Mouse (Mus musculus) adrenal gland, postnatal 0 days (tissue): Measurements from ENCODE around the gene Abhd6. TPM values are rescaled to one million over a fixed set of nuclear protein-coding genes. Genes with fewer than 3 reads are reported as not detected.

ENCODE experiments used
- polyA plus RNA-seq: library from polyadenylated mRNA; unstranded; fragments of >200 nt; fragmentation: Nextera tagmentation; extraction: Ambion mirVana; gene quantifications from 2 replicates; pipeline ENCODE4 v1.2.1, GENCODE M21; 2015

Gene Abhd6
- polyA plus RNA-seq = 50.3 and 90.8 TPM in 2 replicates

DNA sequence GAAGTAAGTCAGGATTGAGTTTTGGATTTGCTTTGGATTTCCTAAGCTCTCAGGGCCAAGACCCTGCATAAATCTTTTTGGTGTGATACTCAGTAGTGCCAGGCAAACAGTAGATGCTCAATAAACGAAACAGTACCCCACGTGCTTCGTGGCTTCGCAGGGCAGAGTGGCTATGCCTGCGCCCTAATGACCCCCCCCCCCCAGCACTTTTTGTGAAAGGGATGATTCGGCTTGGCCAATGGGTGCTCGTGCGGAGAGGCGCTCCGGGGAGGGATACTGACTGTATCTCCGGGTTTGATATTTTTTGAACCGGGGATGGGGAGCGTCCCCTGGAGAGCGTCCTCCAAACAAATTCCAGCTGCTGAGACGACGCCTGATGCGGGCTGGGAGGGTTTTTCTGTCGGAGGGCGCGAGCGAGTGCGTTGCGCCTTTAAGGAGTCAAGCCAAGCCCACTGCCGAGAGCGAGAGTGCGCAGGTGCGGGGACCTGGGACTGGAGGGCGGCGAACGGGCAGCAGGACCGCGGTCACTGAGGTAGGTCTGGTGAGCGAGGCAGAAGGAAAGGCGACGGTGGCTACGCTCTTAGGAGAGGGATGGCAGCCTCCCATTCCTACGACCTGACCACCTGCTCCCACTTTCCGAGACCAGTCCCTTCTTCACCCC lies at the start of gene Abhd6:
TSS of gene Abhd6 (plus strand) at position 471 of the 661 bp plus-strand sequence.

DNA sequence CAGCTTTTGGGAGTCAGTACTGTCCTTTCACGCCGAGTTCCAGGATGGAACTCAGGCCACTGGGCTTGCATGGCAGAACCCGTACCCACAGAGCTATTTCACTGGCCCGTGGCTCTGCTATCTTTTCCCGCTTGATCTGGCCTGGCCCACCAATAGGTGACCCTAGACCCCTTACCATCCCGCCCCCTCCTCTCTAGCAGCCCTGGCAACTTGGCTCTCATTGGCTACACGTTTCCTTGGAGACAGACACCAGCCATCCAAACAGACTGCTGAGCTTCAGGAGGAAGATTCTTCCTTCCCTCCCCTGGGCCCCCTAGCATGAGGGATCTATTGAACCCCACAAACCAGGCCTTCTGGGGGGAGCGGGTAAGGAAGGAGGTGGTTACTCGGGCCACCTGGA lies 45.7 kb upstream of the Abhd6 start, which contains the start of gene Gm45521:
TSS of gene Gm45521 (plus strand) at position 240 of the 400 bp plus-strand sequence.

DNA sequence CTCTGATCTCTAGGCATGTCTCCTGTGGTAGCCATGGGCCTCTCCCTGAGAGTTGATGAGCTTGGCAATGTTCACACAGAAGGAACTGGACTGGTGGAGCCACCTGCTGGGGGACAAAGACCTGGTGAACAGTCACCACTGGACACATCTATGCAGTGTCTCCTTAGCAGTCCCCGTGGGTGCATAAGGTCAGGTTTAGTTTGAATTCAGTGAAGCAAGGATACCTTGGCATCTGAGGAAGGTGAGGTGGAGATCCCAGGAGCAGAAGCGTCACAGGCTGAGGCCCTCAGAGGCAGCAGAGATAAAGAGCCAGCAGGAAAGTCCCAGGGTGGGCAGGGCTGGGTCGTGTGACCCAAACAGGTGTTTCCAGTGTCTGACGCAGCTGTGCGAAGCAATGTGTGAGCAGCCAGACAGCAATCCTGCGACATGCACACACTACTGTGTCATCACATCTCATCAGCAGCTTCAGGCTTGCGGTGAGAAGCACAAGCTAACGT lies 8.4 kb upstream of the Abhd6 start, which contains the start of gene Dnase1l3:
TSS of gene Dnase1l3 (minus strand) at position 303 of the 497 bp plus-strand sequence.

DNA sequence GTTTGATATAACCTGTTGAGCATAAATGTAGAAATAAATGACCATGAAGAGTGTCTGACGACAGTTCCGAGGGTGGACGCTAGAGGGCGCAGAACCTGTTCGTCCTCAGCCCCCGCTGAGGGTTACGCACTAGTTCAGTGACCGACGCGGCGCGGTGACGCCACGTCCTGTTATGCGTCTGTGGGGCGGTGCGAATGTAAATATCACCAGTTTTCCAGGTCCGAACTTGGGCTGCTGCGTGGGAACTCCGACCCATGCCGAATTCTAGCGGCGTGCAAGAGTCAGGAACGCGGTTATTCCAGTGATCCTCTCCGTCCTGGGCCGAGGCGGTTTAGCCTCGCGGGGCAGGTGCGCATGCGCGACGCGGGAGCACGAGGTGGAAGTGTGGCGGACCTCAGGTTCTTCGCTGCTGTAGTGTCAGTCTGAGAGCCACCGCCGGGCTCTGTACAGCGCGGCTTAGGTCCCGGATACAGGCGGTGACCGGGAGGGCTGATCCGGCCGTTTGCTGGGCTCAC lies 77.5 kb downstream of the Abhd6 start, which contains the start of gene Rpp14:
TSS of gene Rpp14 (plus strand) at position 203 of the 515 bp plus-strand sequence.

DNA sequence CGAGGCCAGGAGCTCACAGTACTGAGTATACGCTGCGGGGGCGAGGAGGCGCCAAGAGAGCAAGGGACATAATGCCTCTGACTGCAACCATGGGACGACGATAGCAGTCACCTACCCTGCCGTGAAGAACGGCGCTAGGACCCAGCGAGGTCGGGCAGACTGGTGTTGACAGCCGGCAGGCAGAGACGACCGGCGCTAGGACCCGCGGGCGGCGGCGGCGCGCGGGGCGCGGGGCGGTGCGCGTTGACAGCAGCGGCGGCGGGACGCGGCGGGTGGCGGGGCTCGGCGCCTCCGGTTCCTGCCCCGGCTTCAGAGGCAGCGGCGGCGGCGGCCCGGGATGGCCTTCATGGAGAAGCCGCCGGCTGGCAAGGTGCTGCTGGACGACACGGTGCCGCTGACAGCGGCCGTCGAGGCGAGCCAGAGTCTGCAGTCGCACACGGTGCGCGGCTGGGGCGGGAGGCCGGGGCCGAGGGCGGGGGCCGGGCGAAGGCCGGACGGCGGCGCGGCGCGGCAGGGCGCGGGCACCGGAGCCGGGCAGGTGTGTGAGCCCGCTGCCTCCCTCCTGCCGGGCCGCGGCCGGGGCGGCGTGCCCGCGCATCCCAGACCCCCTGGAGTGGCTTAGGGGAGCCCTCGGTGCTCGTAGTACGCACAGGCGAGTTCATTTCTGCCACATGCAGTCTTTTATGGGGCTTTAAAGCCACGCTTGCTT lies 95.4 kb downstream of the Abhd6 start, which contains the start of gene Pxk:
TSS of gene Pxk (plus strand) at position 234 of the 709 bp plus-strand sequence.

Other genes starting within 250 kb of the Abhd6 start
- not detected in 2 replicates for gene Gm26661, start 211.3 kb upstream of the Abhd6 start, polyA plus RNA-seq
- gene Flnb, start 184.9 kb upstream of the Abhd6 start, polyA plus RNA-seq = 6.7 and 8.1 TPM in 2 replicates
- gene Gm45521, start 45.6 kb upstream of the Abhd6 start, polyA plus RNA-seq = not detected in 2 replicates
- gene Dnase1l3, start 8.3 kb upstream of the Abhd6 start, polyA plus RNA-seq = 0.83 and 1.1 TPM in 2 replicates
- 45.8 and 50.3 TPM in 2 replicates for gene Rpp14, start 77.5 kb downstream of the Abhd6 start, polyA plus RNA-seq
- gene Pxk, start 95.3 kb downstream of the Abhd6 start, polyA plus RNA-seq = 31.8 and 44.3 TPM in 2 replicates
- gene Pdhb, start 170.1 kb downstream of the Abhd6 start, polyA plus RNA-seq = 206 and 257 TPM in 2 replicates
- 16.5 and 20.4 TPM in 2 replicates for gene Kctd6, start 211.2 kb downstream of the Abhd6 start, polyA plus RNA-seq